In genomic region chr17:3102336-3103165, GRCm38 (mm10) we compare ENCODE assay signal across 8 mouse cellular contexts. TPM values are rescaled to one million over a fixed set of nuclear protein-coding genes. Genes with fewer than 3 reads are reported as not detected.
DNase-seq lines count a peak whose midpoint lies in the region; ATAC-seq and TF ChIP-seq lines count a peak whose summit lies in the region.

No protein-coding gene starts in this region.

- TF ChIP-seq CTCF in lung, embryonic 14.5 days (IDR thresholded peaks at IDR 0.05; ENCODE audit: low read depth), result no peak

- DNase-seq in right cerebral cortex, adult 18-20 months, result peak; percentile 47
- no peak for DNase-seq in right cerebral cortex, postnatal 25 days
- DNase-seq in heart, embryonic 10.5 days (ENCODE audit: low spot score), result peak; percentile 91
- DNase-seq in kidney, adult 8-10 months, result peak; percentile 89 to 90
- DNase-seq in lung, embryonic 14.5 days, result peak; percentile 81
- DNase-seq in thymus, postnatal 25 days, result peak; percentile 74

- 0 out of 2 replicates have a peak, but pooled peaks cover 3% of the 10 kb centered on the region for H3K4me1 ChIP-seq in embryonic facial prominence, embryonic 12.5 days
- peaks cover 8% of the 10 kb centered on the region; the same call in 1 of the 2 replicates for H3K4me1 ChIP-seq in heart, embryonic 10.5 days
- H3K4me1 ChIP-seq in lung, embryonic 14.5 days (ENCODE audit: insufficient read depth), result no peaks in the 10 kb centered on the region
- peaks cover 4% of the 10 kb centered on the region; the same call in 1 of the 2 replicates for H3K4me1 ChIP-seq in neural tube, embryonic 15.5 days

- 5% methylated on average over 14 of the region's 14 CpGs for WGBS in embryonic facial prominence, embryonic 12.5 days
- WGBS in heart, embryonic 10.5 days, result 2% methylated on average over 14 of the region's 14 CpGs
- 3% methylated on average over 14 of the region's 14 CpGs for whole genome bisulfite sequencing in lung, embryonic 14.5 days
- WGBS in neural tube, embryonic 15.5 days, result 2% methylated on average over 14 of the region's 14 CpGs

- no peak overlapping the region for H3K27ac ChIP-seq in embryonic facial prominence, embryonic 12.5 days
- H3K27ac ChIP-seq in heart, embryonic 10.5 days, result peak overlapping the region; percentile 80
- H3K27ac ChIP-seq in lung, embryonic 14.5 days (ENCODE audit: low read depth), result 0 out of 2 replicates have a peak overlapping the region, but pooled peaks have one; percentile 0
- H3K27ac ChIP-seq in neural tube, embryonic 15.5 days (replicated peaks), result no peak overlapping the region

- no peaks in the 10 kb centered on the region for H3K9me3 ChIP-seq in embryonic facial prominence, embryonic 12.5 days
- H3K9me3 ChIP-seq in heart, embryonic 10.5 days, result no peaks in the 10 kb centered on the region
- H3K9me3 ChIP-seq in lung, embryonic 14.5 days (ENCODE audit: low read depth, low read length), result no peaks in the 10 kb centered on the region
- H3K9me3 ChIP-seq in neural tube, embryonic 15.5 days (replicated peaks), result no peaks in the 10 kb centered on the region

- H3K4me3 ChIP-seq in embryonic facial prominence, embryonic 12.5 days, result peak overlapping the region; percentile 36
- peak overlapping the region; percentile 59 for H3K4me3 ChIP-seq in heart, embryonic 10.5 days
- peak overlapping the region; percentile 27; the same call in 1 of the 2 replicates for H3K4me3 ChIP-seq in lung, embryonic 14.5 days (ENCODE audit: low read depth, low read length)
- peak overlapping the region; percentile 27 for H3K4me3 ChIP-seq in neural tube, embryonic 15.5 days (replicated peaks)

- peak overlapping the region; percentile 40; the same call in 1 of the 2 replicates for H3K9ac ChIP-seq in embryonic facial prominence, embryonic 12.5 days
- peak overlapping the region; percentile 4; the same call in 1 of the 2 replicates for H3K9ac ChIP-seq in lung, embryonic 14.5 days
- 0 out of 2 replicates have a peak overlapping the region, but pooled peaks have one; percentile 20 for H3K9ac ChIP-seq in neural tube, embryonic 15.5 days (replicated peaks)

- H3K27me3 ChIP-seq in embryonic facial prominence, embryonic 12.5 days, result no peaks in the 10 kb centered on the region
- no peaks in the 10 kb centered on the region for H3K27me3 ChIP-seq in heart, embryonic 10.5 days (ENCODE audit: insufficient read depth, poor library complexity, severe bottlenecking)
- no peaks in the 10 kb centered on the region for H3K27me3 ChIP-seq in lung, embryonic 14.5 days (ENCODE audit: insufficient read depth, low read length)
- no peaks in the 10 kb centered on the region for H3K27me3 ChIP-seq in neural tube, embryonic 15.5 days (replicated peaks)

- peak; percentile 74; the same call in 1 of the 2 replicates for ATAC-seq in embryonic facial prominence, embryonic 12.5 days (ENCODE audit: insufficient number of reproducible peaks, insufficient read depth, low FRiP score, low TSS enrichment)
- ATAC-seq in lung, embryonic 14.5 days (ENCODE audit: insufficient read depth), result peak; percentile 97
- ATAC-seq in neural tube, embryonic 15.5 days (ENCODE audit: low FRiP score), result peak; percentile 35; the same call in 1 of the 2 replicates

- H3K4me2 ChIP-seq in embryonic facial prominence, embryonic 12.5 days (replicated peaks), result peak overlapping the region; percentile 58
- H3K4me2 ChIP-seq in lung, embryonic 14.5 days, result peak overlapping the region; percentile 60
- H3K4me2 ChIP-seq in neural tube, embryonic 15.5 days, result peak overlapping the region; percentile 53

- 0 out of 2 replicates have a peak, but pooled peaks cover 5% of the 10 kb centered on the region for H3K36me3 ChIP-seq in embryonic facial prominence, embryonic 12.5 days
- 0 out of 2 replicates have a peak, but pooled peaks cover 3% of the 10 kb centered on the region for H3K36me3 ChIP-seq in heart, embryonic 10.5 days
- no peaks in the 10 kb centered on the region for H3K36me3 ChIP-seq in lung, embryonic 14.5 days (ENCODE audit: insufficient read depth)
- no peaks in the 10 kb centered on the region for H3K36me3 ChIP-seq in neural tube, embryonic 15.5 days

RNA-seq across cellular contexts. Expression of gene Scaf8, which starts 12.2 kb away (rescaled TPM):
- polyA plus RNA-seq in embryonic facial prominence, embryonic 12.5 days (2016; fragmentation: Nextera tagmentation; extraction: Ambion mirVana), result 27.7 and 28.3 TPM in 2 replicates
- 19.7 and 21.1 TPM in 2 replicates for polyA plus RNA-seq in heart, embryonic 10.5 days (2016; fragmentation: Nextera tagmentation; extraction: Ambion mirVana)
- 26.3 and 30.2 TPM in 2 replicates for polyA plus RNA-seq in lung, embryonic 14.5 days (2014; fragmentation: Nextera tagmentation; extraction: Ambion mirVana)
- polyA plus RNA-seq in neural tube, embryonic 15.5 days (2015; fragmentation: Nextera tagmentation; extraction: Ambion mirVana), result 14.2 and 17.4 TPM in 2 replicates

Comparison
In these comparisons a context has a peak if more than half of its experiments do, and no peak if none do; other contexts are left out.
1. ATAC-seq: peak in every context shown above with its lines; median percentile 97 in lung, embryonic 14.5 days; 74 in embryonic facial prominence, embryonic 12.5 days; 35 in neural tube, embryonic 15.5 days.
2. H3K27ac ChIP-seq: peak in heart, embryonic 10.5 days (single experiment) and lung, embryonic 14.5 days (single experiment); none in embryonic facial prominence, embryonic 12.5 days (single experiment) and neural tube, embryonic 15.5 days (single experiment).
3. Peak in every context shown above with its lines, with median percentiles within 50 percentile points of each other: H3K4me2 ChIP-seq, H3K4me3 ChIP-seq and H3K9ac ChIP-seq.